Mouse (Mus musculus) thymus, adult 2 months (tissue): ENCODE results near the gene Nphp4. TPM values are rescaled to one million over a fixed set of nuclear protein-coding genes. Genes with fewer than 3 reads are reported as not detected.

Source experiments
- DNase-seq: peaks from one replicate; pipeline ENCODE4 v3.0.0; 2021
- H3K27ac ChIP-seq: fragments of 200-500 bp; 2 replicates; pipeline ENCODE4 v1.5.1; 2012; ENCODE audit warnings: low read length, control low read depth; ENCODE audit not compliant: control insufficient read depth, insufficient read depth
- H3K27me3 ChIP-seq: fragments of 200-500 bp; 2 replicates; pipeline ENCODE4 v1.6.1; 2012; ENCODE audit warnings: mild to moderate bottlenecking, low read length, moderate library complexity, mixed read lengths; ENCODE audit not compliant: control insufficient read depth, insufficient read depth
- H3K36me3 ChIP-seq: fragments of 200-500 bp; 2 replicates; pipeline ENCODE4 v1.6.1; 2012; ENCODE audit warnings: mild to moderate bottlenecking, low read length, moderate library complexity; ENCODE audit not compliant: control insufficient read depth, insufficient read depth
- H3K4me1 ChIP-seq: fragments of 200-500 bp; replicated peaks from 2 replicates; pipeline ENCODE4 v1.6.1; 2012; ENCODE audit warnings: low read length; ENCODE audit not compliant: control insufficient read depth, insufficient read depth
- H3K4me3 ChIP-seq: fragments of 200-500 bp; 2 replicates; pipeline ENCODE4 v1.5.1; 2012; ENCODE audit warnings: mild to moderate bottlenecking, low read length, control low read depth, moderate library complexity; ENCODE audit not compliant: control insufficient read depth, insufficient read depth
- CTCF ChIP-seq: fragments of 200-500 bp; IDR thresholded peaks from 2 replicates; pipeline ENCODE4 v1.5.1; 2012; ENCODE audit warnings: mild to moderate bottlenecking, control low read depth, low read length, moderate library complexity, borderline replicate concordance; ENCODE audit not compliant: control insufficient read depth, poor library complexity, insufficient read depth; ENCODE audit errors: extremely low read depth
- POLR2A ChIP-seq: fragments of 200-500 bp; IDR thresholded peaks from 2 replicates; pipeline ENCODE4 v1.6.1; 2012; ENCODE audit warnings: mild to moderate bottlenecking, low read length, control low read depth, moderate library complexity; ENCODE audit not compliant: control insufficient read depth, poor library complexity, insufficient read depth; ENCODE audit errors: extremely low read depth
- WGBS: fragments of 180-500 bp; shearing (Covaris S2); methylation state at CpG from one replicate; pipeline ENCODE4 v1.1.7; 2018; 5-methylcytosine and 5-hydroxymethylcytosine counted together
- polyA plus RNA-seq: library from polyadenylated mRNA; depleted of rRNA; stranded (reverse); fragments of >200 nt; gene quantifications from 2 replicates; pipeline ENCODE4 v1.2.3, GENCODE M21; 2012

The Nphp4 gene
- polyA plus RNA-seq, 1 experiment = 3.6 TPM

DNA sequence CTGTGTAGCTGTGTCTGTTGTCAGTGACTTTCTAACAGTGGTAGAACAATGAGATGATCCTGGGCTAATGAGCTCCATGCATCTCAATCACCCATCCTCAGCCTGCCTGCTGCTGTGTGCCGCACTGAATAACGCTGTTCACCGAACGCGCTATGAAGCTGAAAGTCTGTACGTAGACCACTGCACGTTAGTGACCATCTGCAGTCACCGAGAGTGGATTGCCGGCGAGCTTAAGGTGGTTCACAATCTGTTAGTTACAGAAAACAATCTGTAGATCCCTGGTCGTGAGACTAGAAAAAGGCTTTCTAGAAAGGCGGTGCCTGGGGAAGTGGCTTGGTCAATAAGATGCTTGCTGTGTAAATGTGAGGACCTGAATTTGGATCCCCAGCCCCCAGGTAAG lies 22.4 kb upstream of the Nphp4 start:
- Histone ChIP-seq H3K27me3 (no peaks in the 10 kb centered on the region), H3K4me3 (no peak overlapping the region), H3K4me1 (peaks cover 8% of the 10 kb centered on the region), H3K36me3 (no peaks in the 10 kb centered on the region), H3K27ac (no peak overlapping the region)
- WGBS = 97% methylated on average over 12 of the region's 12 CpGs
- no peak for DNase-seq
- TF ChIP-seq POLR2A (no peak), CTCF (no peak)

DNA sequence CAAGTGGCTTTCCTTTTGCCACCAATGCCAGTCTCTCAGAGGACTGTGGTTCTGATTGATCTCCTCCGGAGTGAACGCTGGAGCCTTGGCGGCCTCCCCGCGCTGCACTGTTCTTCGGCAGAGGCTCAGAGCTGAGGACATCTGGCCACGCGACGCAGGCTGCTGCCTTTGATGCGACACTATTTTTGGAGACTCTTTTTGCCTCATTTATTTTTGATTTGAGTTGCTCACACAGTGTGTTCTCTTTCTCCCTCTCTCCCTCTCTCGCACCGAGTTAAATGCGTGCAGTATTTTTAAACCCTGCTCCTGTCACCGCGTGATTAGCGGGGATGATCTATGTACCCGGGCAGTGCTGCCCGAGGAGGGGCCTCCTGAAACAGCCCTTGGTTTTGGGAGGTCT lies 19.9 kb upstream of the Nphp4 start:
- Histone ChIP-seq H3K27ac (no peak overlapping the region), H3K4me1 (peaks cover 4% of the 10 kb centered on the region; the same call in 1 of the 2 replicates), H3K27me3 (no peaks in the 10 kb centered on the region), H3K36me3 (no peaks in the 10 kb centered on the region), H3K4me3 (no peak overlapping the region)
- DNase-seq = no peak
- WGBS = 86% methylated on average over 18 of the region's 18 CpGs
- no peak for TF ChIP-seq POLR2A
- no peak for TF ChIP-seq CTCF

DNA sequence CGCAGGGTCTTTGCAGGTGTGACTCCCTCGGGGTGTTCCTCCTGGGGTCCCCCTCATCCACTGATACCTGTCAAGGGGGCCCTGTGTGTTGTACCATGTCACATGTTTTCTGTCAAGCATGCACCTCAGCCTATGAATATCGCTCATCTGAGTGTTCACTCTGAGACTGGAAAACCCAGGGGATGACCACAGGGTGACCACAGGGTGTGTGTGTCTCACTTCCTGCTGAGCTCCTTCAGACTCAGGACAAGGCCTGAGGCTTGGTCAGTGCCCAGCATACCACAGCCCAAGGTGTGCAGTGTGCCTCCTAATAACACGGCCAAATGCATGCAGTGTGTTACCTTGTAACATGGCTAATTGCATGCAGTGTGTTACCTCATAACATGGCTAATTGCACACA lies 18.8 kb upstream of the Nphp4 start:
- Histone ChIP-seq H3K27ac (no peak overlapping the region), H3K4me1 (peaks cover 8% of the 10 kb centered on the region; the same call in 1 of the 2 replicates), H3K4me3 (no peak overlapping the region), H3K27me3 (no peaks in the 10 kb centered on the region), H3K36me3 (no peaks in the 10 kb centered on the region)
- DNase-seq = no peak
- WGBS = 94% methylated on average over 4 of the region's 4 CpGs
- TF ChIP-seq POLR2A (no peak), CTCF (no peak)

DNA sequence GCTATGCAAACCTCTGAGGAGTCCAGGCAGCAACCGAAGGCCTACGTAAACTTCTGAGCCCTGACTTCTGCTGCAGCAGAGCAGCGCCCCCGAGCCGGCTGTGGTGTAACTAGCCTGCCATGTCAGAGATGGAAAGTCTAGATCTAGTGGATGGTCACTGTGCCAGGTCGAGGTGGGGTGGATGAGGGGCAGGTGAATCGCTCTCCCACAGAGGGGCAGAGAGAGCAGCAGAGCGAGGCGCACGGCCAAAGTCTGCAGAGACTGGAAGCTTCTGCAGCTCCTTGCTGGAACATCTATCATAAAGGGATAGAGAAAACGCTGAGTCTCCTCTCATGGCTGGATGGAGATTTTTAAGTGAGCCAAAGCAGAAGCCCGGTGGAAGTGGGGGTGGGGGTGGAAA lies 14.0 kb upstream of the Nphp4 start:
- Histone ChIP-seq H3K36me3 (no peaks in the 10 kb centered on the region), H3K4me1 (0 out of 2 replicates have a peak, but pooled peaks cover 3% of the 10 kb centered on the region), H3K27ac (no peak overlapping the region), H3K27me3 (no peaks in the 10 kb centered on the region), H3K4me3 (no peak overlapping the region)
- WGBS = 94% methylated on average over 12 of the region's 12 CpGs
- no peak for TF ChIP-seq POLR2A
- no peak for TF ChIP-seq CTCF
- no peak for DNase-seq

DNA sequence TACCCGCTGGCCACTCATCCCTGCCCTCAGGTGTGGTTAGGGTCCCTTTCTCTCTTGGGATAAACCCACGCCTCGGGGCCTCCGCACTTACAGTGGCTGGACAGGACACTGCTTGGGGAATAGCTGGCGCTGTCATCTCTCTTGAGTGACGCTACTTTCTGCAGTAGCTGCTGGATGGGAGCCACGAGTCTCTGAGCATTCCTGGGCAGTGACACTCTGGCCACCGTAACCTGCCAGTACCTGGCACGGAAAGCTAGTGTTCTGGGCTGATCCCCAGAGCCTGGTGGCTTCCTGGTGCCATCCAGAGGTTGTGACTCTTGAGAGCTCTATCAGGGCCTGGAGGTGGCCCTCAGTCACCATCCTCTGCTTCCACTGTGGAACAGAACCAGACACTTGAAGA lies 13.4 kb upstream of the Nphp4 start:
- no peak for DNase-seq
- Histone ChIP-seq H3K27me3 (no peaks in the 10 kb centered on the region), H3K27ac (no peak overlapping the region), H3K36me3 (no peaks in the 10 kb centered on the region), H3K4me1 (0 out of 2 replicates have a peak, but pooled peaks cover 3% of the 10 kb centered on the region), H3K4me3 (no peak overlapping the region)
- no peak for TF ChIP-seq POLR2A
- TF ChIP-seq CTCF = no peak
- 94% methylated on average over 9 of the region's 9 CpGs for WGBS

DNA sequence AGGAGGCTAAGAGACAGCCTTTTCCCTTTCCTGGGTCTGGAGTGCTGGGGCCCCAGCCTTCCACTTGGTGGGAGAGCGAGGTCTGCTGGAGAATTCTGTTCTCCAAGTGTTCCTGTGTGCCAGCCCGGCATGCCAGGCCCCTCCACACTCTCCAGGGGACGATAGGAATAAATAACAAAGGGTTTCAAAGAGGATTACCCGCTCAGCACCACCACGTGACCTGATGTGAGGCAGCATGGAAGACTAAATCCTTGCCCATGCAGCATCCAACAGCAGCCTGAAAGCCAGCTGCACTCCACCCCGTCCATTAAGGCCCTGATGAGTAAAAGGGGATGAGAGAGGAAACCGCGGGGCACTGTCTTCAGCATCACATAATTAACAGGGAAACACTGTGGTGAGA lies 11.4 kb upstream of the Nphp4 start:
- Histone ChIP-seq H3K27ac (no peak overlapping the region), H3K36me3 (no peaks in the 10 kb centered on the region), H3K27me3 (no peaks in the 10 kb centered on the region), H3K4me1 (0 out of 2 replicates have a peak, but pooled peaks cover 3% of the 10 kb centered on the region), H3K4me3 (no peak overlapping the region)
- DNase-seq = no peak
- 83% methylated on average over 8 of the region's 8 CpGs for WGBS
- no peak for TF ChIP-seq CTCF
- no peak for TF ChIP-seq POLR2A

DNA sequence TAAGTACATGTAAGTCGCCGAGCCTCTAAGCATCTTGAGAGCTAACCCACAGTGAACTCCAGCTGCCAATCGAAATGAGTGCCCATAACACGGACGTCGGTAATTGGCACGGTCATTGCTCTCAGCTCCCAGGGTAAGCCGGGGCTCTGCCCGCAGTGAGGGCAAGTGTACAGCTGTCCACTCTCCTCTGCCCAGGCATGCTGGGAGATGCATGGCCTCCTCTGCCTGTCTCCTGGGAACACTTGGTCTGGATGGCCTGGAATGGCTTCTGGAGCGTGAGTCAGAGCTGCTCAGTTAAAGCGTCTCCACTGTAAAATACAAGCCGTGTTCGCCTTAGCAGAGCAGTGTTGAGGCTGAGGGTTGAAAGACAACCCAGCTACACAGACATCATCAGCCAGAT lies 9.9 kb upstream of the Nphp4 start:
- DNase-seq = no peak
- whole genome bisulfite sequencing = 94% methylated on average over 13 of the region's 13 CpGs
- 0 out of 2 replicates have a peak, but pooled peaks cover 3% of the 10 kb centered on the region for H3K4me1 ChIP-seq
- no peaks in the 10 kb centered on the region for H3K36me3 ChIP-seq
- TF ChIP-seq POLR2A = no peak
- TF ChIP-seq CTCF = no peak
- H3K4me3 ChIP-seq = no peak overlapping the region
- H3K27me3 ChIP-seq = no peaks in the 10 kb centered on the region
- H3K27ac ChIP-seq = no peak overlapping the region

DNA sequence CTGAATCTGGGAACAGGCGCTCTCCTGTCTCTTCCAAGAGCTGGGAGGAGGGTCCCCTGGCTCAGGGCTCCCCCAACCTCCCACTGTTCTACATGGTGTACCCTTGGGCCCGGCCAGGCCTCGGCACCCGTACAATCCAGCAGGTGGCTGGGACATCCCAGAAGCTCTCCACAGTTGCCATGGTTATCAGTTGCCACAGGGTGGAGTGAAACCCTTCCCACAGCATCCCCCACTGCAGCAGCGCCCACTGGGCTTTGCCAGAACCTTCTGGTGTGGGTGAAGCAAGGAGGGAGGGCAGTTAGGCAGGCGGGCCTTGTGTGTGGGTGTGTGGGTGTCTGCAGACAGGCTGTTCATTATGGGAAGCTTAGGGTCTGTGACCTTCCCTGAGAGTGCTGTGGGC lies 8.6 kb upstream of the Nphp4 start:
- Histone ChIP-seq H3K27me3 (no peaks in the 10 kb centered on the region), H3K4me1 (no peaks in the 10 kb centered on the region), H3K36me3 (no peaks in the 10 kb centered on the region), H3K4me3 (no peak overlapping the region), H3K27ac (no peak overlapping the region)
- TF ChIP-seq POLR2A (no peak), CTCF (no peak)
- 75% methylated on average over 6 of the region's 6 CpGs for WGBS
- no peak for DNase-seq
